Mouse (Mus musculus) bone marrow macrophage, adult 2 months (primary cell): ENCODE results near the gene D17H6S53E. TPM values are rescaled to one million over a fixed set of nuclear protein-coding genes. Genes with fewer than 3 reads are reported as not detected.
A peak's percentile ranks its signal among the peaks of the same experiment; 100 is the strongest.
"Not testable (repeated sequence)": the region's sequence is repeated elsewhere in the genome, so short reads cannot be mapped to it uniquely, and the experiment has no call there.

Experiments
- H3K27ac ChIP-seq: 2 replicates; pipeline ENCODE4 v1.5.1; 2012; ENCODE audit warnings: low read depth, low read length; ENCODE audit not compliant: insufficient read depth
- H3K4me1 ChIP-seq: 2 replicates; pipeline ENCODE4 v1.6.1; 2012; ENCODE audit warnings: low read length; ENCODE audit not compliant: control insufficient read depth, insufficient read depth
- H3K4me3 ChIP-seq: 2 replicates; pipeline ENCODE4 v1.5.1; 2012; ENCODE audit warnings: mild to moderate bottlenecking, low read length, moderate library complexity; ENCODE audit not compliant: insufficient read depth
- CTCF ChIP-seq: IDR thresholded peaks from 2 replicates; pipeline ENCODE4 v1.5.1; 2012; ENCODE audit warnings: low read depth, mild to moderate bottlenecking, low read length, moderate library complexity
- POLR2A ChIP-seq: IDR thresholded peaks from 2 replicates; pipeline ENCODE4 v1.6.1; 2012; ENCODE audit warnings: mild to moderate bottlenecking, low read depth, low read length, borderline replicate concordance
- polyA plus RNA-seq: library from polyadenylated mRNA; stranded (reverse); fragments of >200 nt; gene quantifications from 2 replicates; pipeline ENCODE4 v1.2.4, GENCODE M21; 2012; ENCODE audit not compliant: missing spikeins, insufficient read depth, insufficient read length

D17H6S53E gene
- polyA plus RNA-seq, 1 experiment: 30.4 TPM

GRCm38 (mm10) chr17:35120745-35121142 lies 5.4 kb upstream of the D17H6S53E start:
- H3K4me3 ChIP-seq: peak overlapping the region; percentile 85
- H3K4me1 ChIP-seq: peaks cover 15% of the 10 kb centered on the region
- H3K27ac ChIP-seq: peak overlapping the region; percentile 44; the same call in 1 of the 2 replicates
- TF ChIP-seq POLR2A (no peak), CTCF (no peak)

GRCm38 (mm10) chr17:35121143-35121799 lies 4.9 kb upstream of the D17H6S53E start, which contains the start of gene Gpank1:
Gene Gpank1, plus strand, starts transcription at chr17:35121455.
- TF ChIP-seq POLR2A: no peak
- no peak for TF ChIP-seq CTCF
- peak within 1 kb of the TSS; percentile 85 for H3K4me3 ChIP-seq
- H3K4me1 ChIP-seq: peaks cover 15% of the 10 kb centered on the region
- H3K27ac ChIP-seq: peak within 1 kb of the TSS; percentile 65

GRCm38 (mm10) chr17:35121871-35122303 lies 4.3 kb upstream of the D17H6S53E start, which contains the start of gene Csnk2b:
Gene Csnk2b, minus strand, starts transcription at chr17:35122053.
- Histone ChIP-seq H3K27ac (peak within 1 kb of the TSS; percentile 65), H3K4me3 (peak within 1 kb of the TSS; percentile 85), H3K4me1 (peaks cover 15% of the 10 kb centered on the region)
- no peak for TF ChIP-seq CTCF
- no peak for TF ChIP-seq POLR2A

- not testable (repeated sequence) for H3K27ac ChIP-seq, H3K4me3 ChIP-seq
- peaks cover 24% of the 10 kb centered on the region for H3K4me1 ChIP-seq
These were observed 2.9 kb upstream of the D17H6S53E start for GRCm38 (mm10) chr17:35123287-35123686.

- peaks cover 24% of the 10 kb centered on the region for H3K4me1 ChIP-seq
- H3K27ac ChIP-seq, H3K4me3 ChIP-seq: not testable (repeated sequence)
These were observed 1.8 kb upstream of the D17H6S53E start for GRCm38 (mm10) chr17:35124261-35124896.

DNA sequence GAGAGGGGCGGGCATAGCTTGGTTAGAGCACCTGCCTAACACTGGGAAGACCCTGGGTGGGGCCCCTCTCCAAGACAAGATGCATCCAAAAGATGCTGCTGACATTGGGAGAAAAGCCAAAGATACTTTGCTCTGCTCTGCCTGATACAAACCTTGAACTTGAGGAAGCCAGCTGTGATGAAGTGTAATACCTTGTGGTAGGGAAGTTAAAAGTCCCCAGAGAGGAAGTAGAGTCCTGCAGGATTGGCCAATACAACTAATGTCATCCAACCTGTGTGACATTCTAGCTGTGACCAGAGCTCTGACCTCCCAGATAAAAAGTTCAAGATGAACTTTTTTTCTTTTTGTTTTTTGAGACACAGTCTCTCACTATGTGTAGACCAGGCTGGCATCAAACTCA lies 1.1 kb upstream of the D17H6S53E start:
- peaks cover 20% of the 10 kb centered on the region for H3K4me1 ChIP-seq
- H3K4me3 ChIP-seq: no peak overlapping the region
- no peak overlapping the region; the same call in 1 of the 2 replicates for H3K27ac ChIP-seq
- TF ChIP-seq CTCF: no peak
- no peak for TF ChIP-seq POLR2A

- no peak for TF ChIP-seq CTCF
- TF ChIP-seq POLR2A: no peak
- H3K27ac ChIP-seq: peak overlapping the region; percentile 88
- peaks cover 20% of the 10 kb centered on the region for H3K4me1 ChIP-seq
- peak overlapping the region; percentile 80 for H3K4me3 ChIP-seq
These were observed 595 bp upstream of the D17H6S53E start for GRCm38 (mm10) chr17:35125578-35125977.

DNA sequence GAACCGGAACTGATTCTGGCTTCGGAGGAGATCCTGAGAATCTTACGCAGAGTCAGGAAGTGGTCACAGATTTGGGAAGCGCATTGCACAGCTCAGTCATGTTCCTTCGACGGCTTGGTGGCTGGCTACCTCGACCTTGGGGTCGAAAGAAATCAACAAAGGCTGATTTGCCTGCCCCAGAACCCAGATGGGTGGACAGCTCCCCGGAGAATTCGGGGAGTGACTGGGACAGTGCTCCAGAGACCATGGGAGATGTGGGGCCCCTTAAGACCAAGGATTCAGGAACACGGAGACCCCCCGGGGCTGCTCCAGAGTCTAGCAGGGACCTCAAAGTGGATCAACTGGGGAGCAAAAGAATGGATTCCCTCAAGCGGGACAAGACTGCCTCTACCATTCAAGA lies 844 bp downstream of the D17H6S53E start:
- H3K27ac ChIP-seq: peak overlapping the region; percentile 88
- H3K4me1 ChIP-seq: peaks cover 20% of the 10 kb centered on the region
- no peak for TF ChIP-seq CTCF
- TF ChIP-seq POLR2A: no peak
- peak overlapping the region; percentile 80 for H3K4me3 ChIP-seq

- no peak for TF ChIP-seq CTCF
- no peak for TF ChIP-seq POLR2A
- H3K27ac ChIP-seq: no peak overlapping the region
- H3K4me1 ChIP-seq: peaks cover 18% of the 10 kb centered on the region
- no peak overlapping the region for H3K4me3 ChIP-seq
These were observed 2.8 kb downstream of the D17H6S53E start for GRCm38 (mm10) chr17:35128996-35129395.

DNA sequence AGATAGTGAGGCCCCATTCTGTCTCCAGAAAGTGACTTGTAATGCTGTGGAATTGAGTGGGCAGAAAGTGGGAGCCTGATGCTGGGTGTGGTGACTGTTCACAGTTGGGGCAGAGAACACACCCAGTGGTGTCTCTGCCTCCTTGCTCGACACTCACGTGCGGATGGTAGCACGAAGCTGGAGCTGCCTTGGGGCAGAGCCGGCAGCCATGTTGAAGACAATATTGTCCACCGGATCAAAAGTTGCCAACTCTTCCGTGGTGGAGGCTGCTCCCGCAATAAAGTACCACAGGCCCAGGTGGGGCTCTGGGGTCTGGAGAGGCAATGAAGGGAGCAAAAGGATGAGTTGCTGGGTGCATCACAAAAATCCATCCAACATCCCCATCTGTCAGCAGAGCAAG lies 4.9 kb downstream of the D17H6S53E start:
- Histone ChIP-seq H3K4me1 (peaks cover 9% of the 10 kb centered on the region), H3K27ac (no peak overlapping the region), H3K4me3 (no peak overlapping the region)
- TF ChIP-seq POLR2A (no peak), CTCF (no peak)
